Mouse (Mus musculus) forebrain, embryonic 16.5 days (tissue): ENCODE measurements around the gene Col23a1. TPM values are rescaled to one million over a fixed set of nuclear protein-coding genes. Genes with fewer than 3 reads are reported as not detected.
A peak's percentile ranks its signal among the peaks of the same experiment; 100 is the strongest.

ENCODE experiments used
- ATAC-seq: fragments of 200-750 bp; cut with Nextera tagmentation; 2 replicates; pipeline ENCODE4 v1.8.0; 2017; ENCODE audit warnings: mild to moderate bottlenecking, moderate library complexity
- H3K27ac ChIP-seq: fragments of 300-500 bp; sonication (generic); 2 replicates; pipeline ENCODE4 v1.5.1; 2014; ENCODE audit warnings: low read length, control low read depth
- H3K27me3 ChIP-seq: fragments of 300-500 bp; sonication (generic); replicated peaks from 2 replicates; pipeline ENCODE4 v1.6.1; 2014; ENCODE audit warnings: low read length; ENCODE audit not compliant: control insufficient read depth, insufficient read depth
- H3K36me3 ChIP-seq: fragments of 300-500 bp; sonication (generic); 2 replicates; pipeline ENCODE4 v1.6.1; 2014; ENCODE audit not compliant: control insufficient read depth, insufficient read depth
- H3K4me1 ChIP-seq: fragments of 300-500 bp; sonication (generic); replicated peaks from 2 replicates; pipeline ENCODE4 v1.6.1; 2014; ENCODE audit warnings: low read length; ENCODE audit not compliant: control insufficient read depth, insufficient read depth
- H3K4me2 ChIP-seq: fragments of 300-500 bp; sonication (generic); 2 replicates; pipeline ENCODE4 v1.6.1; 2014; ENCODE audit warnings: mild to moderate bottlenecking, low read length, control low read depth
- H3K4me3 ChIP-seq: fragments of 300-500 bp; sonication (generic); replicated peaks from 2 replicates; pipeline ENCODE4 v1.5.1; 2014; ENCODE audit warnings: mild to moderate bottlenecking, low read length, control low read depth
- H3K9ac ChIP-seq: fragments of 300-500 bp; sonication (generic); replicated peaks from 2 replicates; pipeline ENCODE4 v1.6.1; 2014; ENCODE audit warnings: low read depth, low read length, control low read depth
- H3K9me3 ChIP-seq: fragments of 300-500 bp; sonication (generic); 2 replicates; pipeline ENCODE4 v1.6.1; 2016; ENCODE audit warnings: low read length; ENCODE audit not compliant: control insufficient read depth
- WGBS: fragments of 180-500 bp; shearing (Covaris S2); extraction: QIAGEN DNeasy Blood & Tissue Kit; methylation state at CpG from one replicate; pipeline ENCODE4 v1.1.7; 2014; 5-methylcytosine and 5-hydroxymethylcytosine counted together
- polyA plus RNA-seq: library from polyadenylated mRNA; unstranded; fragments of >200 nt; fragmentation: Nextera tagmentation; extraction: Ambion mirVana; gene quantifications from 2 replicates; pipeline ENCODE4 v1.2.1, GENCODE M21; 2015

Gene Col23a1
- polyA plus RNA-seq, 1 experiment from 2014 or later: 3.0 TPM

DNA sequence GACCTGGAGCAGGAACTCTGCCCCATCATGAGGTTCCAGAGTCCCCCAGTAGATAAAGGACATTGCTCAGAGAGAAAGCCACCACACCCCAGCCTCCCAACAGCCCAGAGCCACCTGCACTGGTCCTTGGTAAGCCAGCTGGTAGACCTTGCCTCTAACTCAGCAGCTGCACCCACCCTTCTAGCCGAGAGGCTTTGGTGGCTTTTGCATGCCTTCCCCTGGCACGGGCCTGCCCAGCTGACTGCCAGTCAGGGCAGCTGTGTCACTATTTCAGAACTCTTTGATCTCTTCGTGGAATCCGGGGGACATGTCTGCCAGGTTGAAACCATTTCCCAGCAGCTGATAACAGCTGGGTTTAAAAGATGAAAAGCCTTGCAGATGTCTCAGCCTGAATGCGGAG lies 204.5 kb downstream of the Col23a1 start:
- Histone ChIP-seq H3K9me3 (no peaks in the 10 kb centered on the region), H3K27me3 (no peaks in the 10 kb centered on the region), H3K36me3 (no peaks in the 10 kb centered on the region), H3K4me1 (no peaks in the 10 kb centered on the region), H3K4me3 (no peak overlapping the region), H3K9ac (no peak overlapping the region), H3K27ac (no peak overlapping the region), H3K4me2 (no peak overlapping the region)
- 78% methylated on average over 5 of the region's 5 CpGs for WGBS
- ATAC-seq: no peak

DNA sequence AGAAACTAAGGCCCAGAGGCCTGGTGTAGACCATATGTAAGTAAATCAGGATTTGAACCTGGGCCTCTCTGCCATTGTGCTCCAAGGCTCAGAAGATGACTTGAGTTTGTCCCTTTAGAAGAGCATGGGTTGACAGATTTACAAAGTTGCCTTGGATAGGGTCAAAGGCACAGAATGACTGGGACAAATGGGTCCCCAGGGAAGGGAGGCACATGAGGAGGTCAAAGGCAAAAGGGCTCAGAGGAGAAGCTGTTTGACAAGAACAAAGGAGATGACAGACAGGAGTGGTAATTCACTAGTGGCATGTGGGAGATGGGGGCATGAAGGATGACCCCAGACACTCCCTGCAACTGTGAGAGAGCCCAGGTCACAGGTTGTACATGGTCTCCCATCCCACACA lies 210.1 kb downstream of the Col23a1 start:
- Histone ChIP-seq H3K4me1 (peaks cover 4% of the 10 kb centered on the region; the same call in 1 of the 2 replicates), H3K4me3 (no peak overlapping the region), H3K4me2 (no peak overlapping the region), H3K27me3 (no peaks in the 10 kb centered on the region), H3K27ac (no peak overlapping the region), H3K9me3 (no peaks in the 10 kb centered on the region), H3K36me3 (no peaks in the 10 kb centered on the region), H3K9ac (no peak overlapping the region)
- no peak for ATAC-seq

GRCm38 (mm10) chr11:51502431-51502851 lies 212.7 kb downstream of the Col23a1 start:
- no peaks in the 10 kb centered on the region for H3K27me3 ChIP-seq
- H3K27ac ChIP-seq: no peak overlapping the region
- H3K9me3 ChIP-seq: no peaks in the 10 kb centered on the region
- H3K4me3 ChIP-seq: no peak overlapping the region
- no peak overlapping the region for H3K4me2 ChIP-seq
- H3K36me3 ChIP-seq: no peaks in the 10 kb centered on the region
- no peak overlapping the region for H3K9ac ChIP-seq
- 48% methylated on average over 10 of the region's 10 CpGs for whole genome bisulfite sequencing
- ATAC-seq: peak; percentile 75
- H3K4me1 ChIP-seq: peaks cover 4% of the 10 kb centered on the region; the same call in 1 of the 2 replicates

DNA sequence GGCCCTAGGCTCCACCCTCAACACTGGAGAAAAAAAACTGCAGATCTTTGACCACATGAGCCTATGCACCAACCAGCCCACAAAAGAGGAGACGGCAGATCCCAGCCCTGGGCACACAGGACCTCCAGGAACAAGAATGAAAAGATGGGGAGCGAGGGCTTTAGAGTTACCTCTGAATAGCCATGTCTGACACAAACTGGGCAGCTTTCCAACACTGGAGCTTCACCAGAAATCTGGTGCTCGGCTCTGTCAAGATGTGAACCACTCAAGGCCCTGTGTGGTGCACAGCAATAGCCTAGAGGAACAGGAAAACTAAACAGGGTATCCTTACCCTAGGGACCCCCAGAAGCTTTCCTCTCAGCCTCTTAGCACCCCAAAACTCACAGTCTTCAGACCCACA lies 215.2 kb downstream of the Col23a1 start:
- 21% methylated on average over 3 of the region's 3 CpGs for WGBS
- Histone ChIP-seq H3K4me1 (peaks cover 4% of the 10 kb centered on the region; the same call in 1 of the 2 replicates), H3K9ac (no peak overlapping the region), H3K9me3 (no peaks in the 10 kb centered on the region), H3K4me3 (no peak overlapping the region), H3K36me3 (no peaks in the 10 kb centered on the region), H3K4me2 (no peak overlapping the region), H3K27ac (no peak overlapping the region), H3K27me3 (no peaks in the 10 kb centered on the region)
- 0 out of 2 replicates have a peak, but pooled peaks have one; percentile 43 for ATAC-seq

DNA sequence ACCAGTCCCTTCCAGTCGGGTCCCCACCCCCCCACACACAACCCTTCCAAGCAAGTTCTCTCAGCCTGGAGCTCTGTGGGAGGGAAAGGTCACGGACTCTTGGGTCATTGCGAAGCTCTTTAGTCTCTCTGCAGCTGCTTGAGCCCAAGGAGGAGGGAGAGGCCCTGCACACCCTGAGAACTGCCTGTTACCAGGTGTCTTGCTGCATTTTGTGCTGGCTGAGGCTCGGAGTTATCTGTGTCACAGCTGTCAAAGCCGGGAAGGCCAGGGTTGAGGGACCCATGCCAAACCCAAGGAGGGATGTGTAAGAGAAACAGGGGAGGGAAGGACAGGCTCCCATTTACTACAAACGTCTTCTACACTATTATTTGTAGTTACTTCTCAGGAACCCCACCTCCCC lies 218.3 kb downstream of the Col23a1 start:
- Histone ChIP-seq H3K27me3 (no peaks in the 10 kb centered on the region), H3K9ac (no peak overlapping the region), H3K36me3 (no peaks in the 10 kb centered on the region), H3K9me3 (no peaks in the 10 kb centered on the region), H3K4me3 (no peak overlapping the region), H3K27ac (no peak overlapping the region), H3K4me2 (no peak overlapping the region), H3K4me1 (no peaks in the 10 kb centered on the region)
- WGBS: 73% methylated on average over 6 of the region's 6 CpGs
- ATAC-seq: no peak

GRCm38 (mm10) chr11:51509211-51509610 lies 219.5 kb downstream of the Col23a1 start:
- no peaks in the 10 kb centered on the region for H3K27me3 ChIP-seq
- no peaks in the 10 kb centered on the region for H3K36me3 ChIP-seq
- no peak overlapping the region for H3K27ac ChIP-seq
- H3K4me2 ChIP-seq: no peak overlapping the region
- no peak overlapping the region for H3K4me3 ChIP-seq
- no peaks in the 10 kb centered on the region for H3K4me1 ChIP-seq
- WGBS: 85% methylated on average over 5 of the region's 5 CpGs
- H3K9ac ChIP-seq: no peak overlapping the region
- no peaks in the 10 kb centered on the region for H3K9me3 ChIP-seq
- ATAC-seq: no peak

- H3K4me1 ChIP-seq: no peaks in the 10 kb centered on the region
- no peaks in the 10 kb centered on the region for H3K36me3 ChIP-seq
- no peak overlapping the region for H3K4me3 ChIP-seq
- H3K9ac ChIP-seq: no peak overlapping the region
- ATAC-seq: no peak
- no peak overlapping the region for H3K27ac ChIP-seq
- H3K27me3 ChIP-seq: no peaks in the 10 kb centered on the region
- H3K9me3 ChIP-seq: no peaks in the 10 kb centered on the region
- H3K4me2 ChIP-seq: no peak overlapping the region
- 89% methylated on average over 6 of the region's 6 CpGs for WGBS
These were observed 223.3 kb downstream of the Col23a1 start for GRCm38 (mm10) chr11:51513019-51513418.

DNA sequence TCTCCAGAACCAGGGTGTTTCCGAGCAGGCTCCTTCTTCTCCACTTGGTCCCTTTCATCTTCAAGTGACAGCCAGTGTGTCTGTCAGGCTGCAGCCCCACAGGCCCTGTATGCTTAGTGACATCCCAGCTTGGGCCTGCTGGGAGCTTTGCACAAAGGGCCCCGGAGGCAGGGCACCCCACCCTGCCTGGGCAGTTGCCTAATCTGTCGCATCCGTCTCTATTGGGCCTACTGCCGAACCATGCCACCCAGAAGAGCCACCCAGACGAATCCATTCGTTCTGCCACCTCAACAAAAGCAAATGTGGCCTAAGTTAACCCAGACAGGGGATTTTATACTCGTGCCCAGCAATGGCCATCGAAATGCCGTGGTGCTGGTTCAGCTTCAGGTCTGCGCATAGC lies 225.6 kb downstream of the Col23a1 start:
- Histone ChIP-seq H3K9me3 (no peaks in the 10 kb centered on the region), H3K4me1 (no peaks in the 10 kb centered on the region), H3K9ac (no peak overlapping the region), H3K27me3 (no peaks in the 10 kb centered on the region), H3K4me3 (no peak overlapping the region), H3K27ac (no peak overlapping the region), H3K36me3 (no peaks in the 10 kb centered on the region), H3K4me2 (no peak overlapping the region)
- 88% methylated on average over 11 of the region's 11 CpGs for WGBS
- no peak for ATAC-seq

DNA sequence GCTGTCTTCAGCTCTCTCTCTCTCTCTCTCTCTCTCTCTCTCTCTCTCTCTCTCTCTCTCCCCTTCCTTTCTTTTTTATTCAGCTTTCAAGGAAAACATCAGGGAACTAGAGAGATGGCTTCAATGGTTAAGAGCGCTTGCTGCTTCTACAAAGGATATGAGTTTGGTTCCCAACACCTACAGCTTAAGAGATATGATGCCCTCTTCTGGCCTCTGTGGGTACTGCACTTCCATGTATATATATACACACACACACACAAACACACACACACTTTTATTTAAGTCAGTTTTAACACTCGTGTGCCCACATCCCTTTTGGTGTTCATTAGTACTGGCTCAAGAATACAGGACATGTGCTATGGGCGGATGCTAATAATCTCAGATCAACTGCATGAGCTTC lies 228.4 kb downstream of the Col23a1 start:
- Histone ChIP-seq H3K4me3 (no peak overlapping the region), H3K4me1 (no peaks in the 10 kb centered on the region), H3K27me3 (no peaks in the 10 kb centered on the region), H3K4me2 (no peak overlapping the region), H3K27ac (no peak overlapping the region), H3K9me3 (no peaks in the 10 kb centered on the region), H3K36me3 (no peaks in the 10 kb centered on the region), H3K9ac (no peak overlapping the region)
- WGBS: 96% methylated on average over 3 of the region's 3 CpGs
- ATAC-seq: no peak

DNA sequence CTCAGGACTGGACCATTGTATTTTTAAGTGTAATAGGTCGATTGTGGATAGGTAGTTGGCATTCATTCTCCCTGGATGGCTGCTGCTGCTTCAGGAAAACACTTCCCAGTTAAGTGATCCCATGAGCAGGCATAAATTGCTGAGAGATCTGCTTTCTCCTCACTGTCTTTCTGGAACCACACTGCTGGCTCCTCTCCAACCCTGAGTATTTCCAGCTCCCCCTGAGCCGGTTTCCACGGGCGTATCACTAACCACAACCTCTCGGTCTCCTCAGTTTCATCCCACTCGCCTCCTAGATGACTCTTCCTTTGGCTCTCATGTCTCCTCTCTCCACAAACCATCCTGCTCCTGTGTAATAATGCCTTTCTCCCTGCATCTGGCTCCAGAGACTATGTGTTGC lies 228.9 kb downstream of the Col23a1 start:
- H3K4me2 ChIP-seq: no peak overlapping the region
- no peaks in the 10 kb centered on the region for H3K4me1 ChIP-seq
- no peaks in the 10 kb centered on the region for H3K9me3 ChIP-seq
- no peak overlapping the region for H3K9ac ChIP-seq
- no peaks in the 10 kb centered on the region for H3K36me3 ChIP-seq
- no peak for ATAC-seq
- 79% methylated on average over 6 of the region's 6 CpGs for WGBS
- no peak overlapping the region for H3K27ac ChIP-seq
- no peak overlapping the region for H3K4me3 ChIP-seq
- H3K27me3 ChIP-seq: no peaks in the 10 kb centered on the region
